Mouse (Mus musculus) midbrain, embryonic 11.5 days (tissue): ENCODE measurements around the gene Ap1m1. TPM values are rescaled to one million over a fixed set of nuclear protein-coding genes. Genes with fewer than 3 reads are reported as not detected.

ENCODE experiments used
- ATAC-seq: fragments of 200-750 bp; cut with Nextera tagmentation; 2 replicates; pipeline ENCODE4 v1.8.0; 2017; ENCODE audit warnings: moderate TSS enrichment, moderate library complexity; ENCODE audit not compliant: low FRiP score
- DNase-seq: peaks from one replicate; pipeline ENCODE4 v3.0.0; 2015; ENCODE audit warnings: low spot score; ENCODE audit errors: missing footprints
- H3K27ac ChIP-seq: fragments of 300-500 bp; sonication (generic); 2 replicates; pipeline ENCODE4 v1.5.1; 2014; ENCODE audit warnings: low read depth, low read length
- H3K27me3 ChIP-seq: fragments of 300-500 bp; sonication (generic); 2 replicates; pipeline ENCODE4 v1.6.1; 2014; ENCODE audit warnings: mild to moderate bottlenecking, low read length, moderate library complexity, mixed read lengths; ENCODE audit not compliant: control insufficient read depth, insufficient read depth
- H3K36me3 ChIP-seq: fragments of 300-500 bp; sonication (generic); 2 replicates; pipeline ENCODE4 v1.6.1; 2014; ENCODE audit warnings: mild to moderate bottlenecking, low read length, moderate library complexity, mixed read lengths; ENCODE audit not compliant: control insufficient read depth, insufficient read depth
- H3K4me1 ChIP-seq: fragments of 300-500 bp; sonication (generic); 2 replicates; pipeline ENCODE4 v1.6.1; 2014; ENCODE audit warnings: low read length; ENCODE audit not compliant: control insufficient read depth, insufficient read depth
- H3K4me2 ChIP-seq: fragments of 300-500 bp; sonication (generic); 2 replicates; pipeline ENCODE4 v1.6.1; 2014; ENCODE audit warnings: mild to moderate bottlenecking, moderate library complexity
- H3K4me3 ChIP-seq: fragments of 300-500 bp; sonication (generic); 2 replicates; pipeline ENCODE4 v1.5.1; 2014; ENCODE audit warnings: low read depth, low read length
- H3K9ac ChIP-seq: fragments of 300-500 bp; sonication (generic); 2 replicates; pipeline ENCODE4 v1.6.1; 2014; ENCODE audit warnings: low read length
- H3K9me3 ChIP-seq: fragments of 300-500 bp; sonication (generic); 2 replicates; pipeline ENCODE4 v1.6.1; 2016; ENCODE audit warnings: low read length; ENCODE audit not compliant: control insufficient read depth
- WGBS: fragments of 180-500 bp; shearing (Covaris S2); extraction: QIAGEN DNeasy Blood & Tissue Kit; methylation state at CpG from one replicate; pipeline ENCODE4 v1.1.7; 2014; 5-methylcytosine and 5-hydroxymethylcytosine counted together
- polyA plus RNA-seq: library from polyadenylated mRNA; unstranded; fragments of >200 nt; fragmentation: Nextera tagmentation; extraction: Ambion mirVana; gene quantifications from 2 replicates; pipeline ENCODE4 v1.2.1, GENCODE M21; 2014

The Ap1m1 gene
- polyA plus RNA-seq, 1 experiment from 2014 or later = 173 TPM

DNA sequence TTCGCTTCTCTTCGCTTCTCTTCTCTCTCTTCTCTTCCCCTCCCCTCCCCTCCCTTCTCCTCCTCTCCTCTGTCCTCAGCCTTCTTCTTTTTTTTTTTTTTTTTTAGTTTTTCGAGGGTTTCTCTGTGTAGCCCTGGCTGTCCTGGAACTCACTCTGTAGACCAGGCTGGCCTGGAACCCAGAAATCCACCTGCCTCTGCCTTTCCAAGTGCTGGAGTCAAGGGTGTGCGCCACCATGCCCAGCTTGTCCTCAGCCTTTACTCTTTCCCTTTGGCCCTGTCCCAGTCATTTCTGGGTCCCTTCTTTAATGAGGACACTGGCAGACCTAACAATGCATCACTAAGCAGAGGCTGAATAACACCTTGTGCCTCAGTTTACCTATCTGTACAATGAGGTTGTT, 26.3 kb upstream of the Ap1m1 start, which contains the start of gene Gm11034:
Gm11034 (minus strand) TSS at position 101 of the 400 bp plus-strand sequence.
- H3K27ac ChIP-seq = no peak within 1 kb of the TSS
- H3K4me1 ChIP-seq = no peaks in the 10 kb centered on the region
- no peak for DNase-seq
- 76% methylated on average over 4 of the region's 4 CpGs for WGBS
- H3K9ac ChIP-seq = no peak within 1 kb of the TSS
- no peak for ATAC-seq
- H3K36me3 ChIP-seq = no peaks in the 10 kb centered on the region
- H3K9me3 ChIP-seq = no peaks in the 10 kb centered on the region
- no peak within 1 kb of the TSS for H3K4me2 ChIP-seq
- no peaks in the 10 kb centered on the region for H3K27me3 ChIP-seq
- no peak within 1 kb of the TSS for H3K4me3 ChIP-seq

DNA sequence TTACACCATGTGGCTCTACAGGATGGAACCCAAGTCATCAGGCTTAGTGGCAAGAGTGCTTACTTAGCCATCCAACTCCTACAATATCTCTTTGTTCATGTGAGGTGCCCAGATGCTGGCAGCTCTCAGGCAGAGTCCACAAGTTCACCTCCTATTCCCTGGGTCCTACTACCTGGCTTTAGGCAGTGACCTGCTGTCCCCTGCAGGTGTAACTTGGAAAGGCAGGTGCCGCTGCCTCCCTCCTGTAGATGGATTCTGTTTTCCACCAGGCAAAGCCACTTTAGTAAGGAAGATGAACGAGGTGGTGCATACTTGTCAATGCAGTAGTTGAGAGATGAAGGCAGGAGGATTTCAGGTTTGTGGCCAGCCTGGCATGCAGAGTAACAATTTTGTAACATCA, 24.8 kb upstream of the Ap1m1 start:
- H3K4me2 ChIP-seq = no peak overlapping the region
- no peak for ATAC-seq
- WGBS = 38% methylated on average over 2 of the region's 2 CpGs

DNA sequence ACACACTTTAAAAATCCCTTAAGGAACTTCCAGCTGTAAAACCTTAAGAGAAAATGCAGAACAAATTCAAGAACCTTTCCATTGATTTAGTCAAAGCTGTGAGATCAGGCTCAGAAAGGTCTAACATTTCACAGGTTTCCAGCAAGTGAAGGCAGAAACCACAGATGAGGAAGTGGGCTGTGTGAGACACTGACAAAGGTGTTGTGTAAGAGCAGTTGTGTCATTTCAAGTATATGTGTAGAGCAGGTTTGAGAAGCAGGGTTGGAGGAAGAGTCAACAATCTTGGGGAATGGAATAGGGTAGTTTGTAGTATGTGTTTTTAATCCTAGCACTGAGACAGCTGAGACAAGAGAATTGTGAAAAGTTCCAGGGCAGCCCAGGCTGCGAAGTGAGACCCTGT, 23.9 kb upstream of the Ap1m1 start:
- ATAC-seq (no peak), DNase-seq (no peak)
- no peaks in the 10 kb centered on the region for H3K9me3 ChIP-seq
- WGBS = 43% methylated on average over 1 of the region's 1 CpGs
- no peaks in the 10 kb centered on the region for H3K27me3 ChIP-seq
- H3K4me1 ChIP-seq = peaks cover 5% of the 10 kb centered on the region
- H3K4me2 ChIP-seq = no peak overlapping the region
- no peaks in the 10 kb centered on the region for H3K36me3 ChIP-seq
- H3K4me3 ChIP-seq = no peak overlapping the region
- no peak overlapping the region for H3K9ac ChIP-seq
- no peak overlapping the region for H3K27ac ChIP-seq

More for the DNA sequence above, 24.8 kb upstream of the Ap1m1 start:
- no peak overlapping the region for H3K4me3 ChIP-seq
- no peaks in the 10 kb centered on the region for H3K27me3 ChIP-seq
- DNase-seq = no peak
- H3K27ac ChIP-seq = no peak overlapping the region
- no peaks in the 10 kb centered on the region for H3K9me3 ChIP-seq
- H3K9ac ChIP-seq = no peak overlapping the region
- no peaks in the 10 kb centered on the region for H3K4me1 ChIP-seq
- H3K36me3 ChIP-seq = no peaks in the 10 kb centered on the region

DNA sequence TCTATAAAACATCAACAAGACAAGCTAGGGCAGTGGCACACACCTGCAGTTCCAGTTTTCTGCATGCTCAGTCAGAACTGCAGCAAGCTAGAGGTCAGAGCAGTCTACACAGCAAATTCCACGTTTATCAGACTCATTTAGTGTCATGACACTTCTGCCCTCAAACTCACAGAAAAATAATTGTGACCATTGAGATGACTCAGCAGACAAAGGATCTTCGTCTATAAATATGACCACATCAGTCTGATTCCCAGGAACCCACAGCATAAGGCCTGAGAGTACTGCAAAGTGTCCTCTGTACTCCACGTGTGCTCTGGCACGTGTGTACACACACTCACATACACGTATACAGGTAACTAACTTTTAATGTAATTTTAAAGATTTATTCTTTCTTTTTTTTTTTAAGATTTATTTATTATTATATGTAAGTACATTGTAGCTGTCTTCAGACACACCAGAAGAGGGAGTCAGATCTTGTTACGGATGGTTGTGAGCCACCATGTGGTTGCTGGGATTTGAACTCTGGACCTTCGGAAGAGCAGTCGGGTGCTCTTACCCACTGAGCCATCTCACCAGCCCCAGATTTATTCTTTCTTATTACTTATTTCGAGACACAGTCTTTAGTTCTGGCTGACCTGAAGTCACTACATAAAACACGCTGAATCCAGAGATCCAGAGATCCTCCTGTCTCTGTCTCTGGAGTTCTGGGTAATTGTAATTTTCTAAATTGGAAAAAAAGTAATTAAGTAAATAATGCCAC, 20.9 kb upstream of the Ap1m1 start:
- WGBS = 83% methylated on average over 9 of the region's 10 CpGs
- H3K4me1 ChIP-seq = peaks cover 5% of the 10 kb centered on the region
- H3K9me3 ChIP-seq = no peaks in the 10 kb centered on the region
- H3K27ac ChIP-seq = no peak overlapping the region
- ATAC-seq = peak; percentile 31
- H3K27me3 ChIP-seq = no peaks in the 10 kb centered on the region
- H3K9ac ChIP-seq = no peak overlapping the region
- peak overlapping the region; percentile 87 for H3K4me3 ChIP-seq
- no peak for DNase-seq
- peaks cover 12% of the 10 kb centered on the region; the same call in 1 of the 2 replicates for H3K36me3 ChIP-seq
- peak overlapping the region; percentile 89 for H3K4me2 ChIP-seq

DNA sequence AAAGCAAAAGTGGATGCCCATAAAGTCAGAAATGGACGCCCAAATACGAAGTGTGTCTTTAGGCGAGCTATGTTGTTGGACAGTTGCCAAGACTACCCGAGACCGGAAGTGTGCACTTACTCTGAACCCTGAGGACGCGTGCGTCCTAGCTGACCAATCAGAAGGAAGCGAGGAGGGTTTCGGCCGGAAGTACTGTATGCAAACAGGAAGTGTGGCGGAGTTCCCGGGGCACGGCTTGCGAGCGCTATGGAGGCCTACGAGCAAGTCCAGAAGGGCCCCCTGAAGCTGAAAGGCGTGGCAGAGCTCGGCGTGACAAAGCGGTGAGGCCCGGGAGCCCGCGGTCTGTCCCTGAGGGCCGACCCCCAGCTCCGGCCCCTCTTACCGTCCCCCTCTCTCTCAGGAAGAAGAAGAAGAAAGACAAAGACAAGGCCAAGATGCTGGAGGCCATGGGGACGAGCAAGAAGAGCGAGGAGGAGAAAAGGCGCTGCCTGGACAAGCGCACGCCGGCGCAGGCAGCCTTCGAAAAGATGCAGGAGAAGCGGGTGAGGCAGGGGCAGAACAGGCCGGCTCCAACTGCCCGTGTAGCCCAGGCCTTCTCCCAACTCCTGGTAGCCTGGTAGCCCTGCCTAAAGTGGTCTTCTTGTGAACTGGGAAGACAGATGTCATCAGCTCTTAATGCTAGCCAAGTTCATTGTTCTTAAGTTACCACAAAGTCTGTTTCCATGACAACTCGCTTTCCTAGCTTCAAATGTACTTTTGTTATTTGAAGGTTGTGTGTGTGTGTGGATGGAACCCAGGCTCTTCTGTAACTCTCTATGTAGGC, 20.1 kb upstream of the Ap1m1 start, which contains the start of gene Fam32a:
Fam32a (plus strand) TSS at position 190 of the 823 bp plus-strand sequence.
- H3K4me1 ChIP-seq = peaks cover 5% of the 10 kb centered on the region
- no peak within 1 kb of the TSS; the same call in 1 of the 2 replicates for H3K27ac ChIP-seq
- H3K9me3 ChIP-seq = no peaks in the 10 kb centered on the region
- H3K9ac ChIP-seq = peak within 1 kb of the TSS; percentile 79
- WGBS = 18% methylated on average over 39 of the region's 39 CpGs
- peak within 1 kb of the TSS; percentile 89 for H3K4me2 ChIP-seq
- ATAC-seq = peak; percentile 98
- peak within 1 kb of the TSS; percentile 87 for H3K4me3 ChIP-seq
- H3K36me3 ChIP-seq = peaks cover 12% of the 10 kb centered on the region; the same call in 1 of the 2 replicates
- DNase-seq = peak; percentile 98
- H3K27me3 ChIP-seq = no peaks in the 10 kb centered on the region

GRCm38 (mm10) chr8:72220758-72221157, 19.1 kb upstream of the Ap1m1 start:
- WGBS = 88% methylated on average over 4 of the region's 4 CpGs
- ATAC-seq (no peak), DNase-seq (no peak)

DNA sequence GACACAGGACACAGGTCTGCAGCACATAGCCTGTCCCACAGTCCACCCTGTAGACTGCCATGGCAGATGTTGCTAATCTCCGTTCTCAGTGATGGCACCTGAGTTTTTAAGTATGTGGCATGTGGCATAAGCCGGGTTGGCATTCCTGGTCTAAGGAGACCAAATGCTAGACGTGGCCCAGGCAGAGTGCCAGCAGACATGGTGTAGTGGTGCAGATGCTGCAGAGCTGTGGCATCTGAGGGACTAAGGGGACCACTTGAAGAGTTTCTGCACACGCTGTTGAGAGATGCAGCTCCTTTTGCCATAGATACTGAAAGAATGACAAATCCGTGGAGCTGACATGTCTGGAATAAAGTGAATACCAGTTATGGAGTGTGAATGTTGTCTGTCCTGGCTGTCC, 17.2 kb upstream of the Ap1m1 start:
- Histone ChIP-seq H3K9ac (no peak overlapping the region), H3K4me3 (no peak overlapping the region), H3K27me3 (no peaks in the 10 kb centered on the region), H3K9me3 (no peaks in the 10 kb centered on the region), H3K4me2 (no peak overlapping the region), H3K36me3 (peaks cover 12% of the 10 kb centered on the region; the same call in 1 of the 2 replicates), H3K4me1 (peaks cover 5% of the 10 kb centered on the region), H3K27ac (no peak overlapping the region)
- ATAC-seq (no peak), DNase-seq (no peak)
- 94% methylated on average over 5 of the region's 5 CpGs for WGBS

More at GRCm38 (mm10) chr8:72220758-72221157, 19.1 kb upstream of the Ap1m1 start:
- H3K27ac ChIP-seq = no peak overlapping the region
- H3K4me3 ChIP-seq = peak overlapping the region; percentile 87
- peaks cover 12% of the 10 kb centered on the region; the same call in 1 of the 2 replicates for H3K36me3 ChIP-seq
- H3K9ac ChIP-seq = no peak overlapping the region
- peak overlapping the region; percentile 89 for H3K4me2 ChIP-seq
- no peaks in the 10 kb centered on the region for H3K9me3 ChIP-seq
- no peaks in the 10 kb centered on the region for H3K27me3 ChIP-seq
- H3K4me1 ChIP-seq = peaks cover 5% of the 10 kb centered on the region

GRCm38 (mm10) chr8:72240403-72240763, 565 bp downstream of the Ap1m1 start:
- no peak for ATAC-seq

GRCm38 (mm10) chr8:72240951-72241350, 1.1 kb downstream of the Ap1m1 start:
- DNase-seq (no peak), ATAC-seq (no peak)
- whole genome bisulfite sequencing = 74% methylated on average over 7 of the region's 7 CpGs
- Histone ChIP-seq H3K27me3 (no peaks in the 10 kb centered on the region), H3K9me3 (no peaks in the 10 kb centered on the region), H3K27ac (peak overlapping the region; percentile 94; the same call in 1 of the 2 replicates), H3K4me3 (peak overlapping the region; percentile 61), H3K36me3 (no peaks in the 10 kb centered on the region), H3K4me2 (peak overlapping the region; percentile 59), H3K4me1 (peaks cover 6% of the 10 kb centered on the region), H3K9ac (peak overlapping the region; percentile 74)

More at GRCm38 (mm10) chr8:72240403-72240763, 565 bp downstream of the Ap1m1 start:
- Histone ChIP-seq H3K27ac (peak overlapping the region; percentile 94), H3K9me3 (no peaks in the 10 kb centered on the region), H3K4me1 (peaks cover 6% of the 10 kb centered on the region), H3K4me3 (peak overlapping the region; percentile 61), H3K4me2 (peak overlapping the region; percentile 59), H3K9ac (peak overlapping the region; percentile 74), H3K36me3 (no peaks in the 10 kb centered on the region), H3K27me3 (no peaks in the 10 kb centered on the region)
- DNase-seq = no peak
- WGBS = under 1% methylated on average over 24 of the region's 24 CpGs
